In genomic region chr9:63151072-63151870, GRCm38 (mm10) we compare ENCODE assay signal across 8 mouse cellular contexts. TPM values are rescaled to one million over a fixed set of nuclear protein-coding genes. Genes with fewer than 3 reads are reported as not detected.
A peak's percentile ranks its signal among the peaks of the same experiment; 100 is the strongest.
DNase-seq lines count a peak whose midpoint lies in the region; ATAC-seq lines count a peak whose summit lies in the region.

No protein-coding gene starts in this region.

- no peak for ATAC-seq in forebrain, embryonic 12.5 days (ENCODE audit: low FRiP score)
- peak; percentile 91 for ATAC-seq in megakaryocyte progenitor cell, adult 5-6 weeks (replicated peaks; ENCODE audit: poor library complexity)

- H3K4me3 ChIP-seq in forebrain, embryonic 10.5 days, result no peak overlapping the region
- no peak overlapping the region for H3K4me3 ChIP-seq in forebrain, embryonic 12.5 days (replicated peaks)
- H3K4me3 ChIP-seq in heart, embryonic 10.5 days, result 0 out of 2 replicates have a peak overlapping the region, but pooled peaks have one; percentile 6

- H3K27me3 ChIP-seq in forebrain, embryonic 10.5 days (ENCODE audit: poor library complexity, severe bottlenecking), result peaks cover 100% of the 10 kb centered on the region
- H3K27me3 ChIP-seq in forebrain, embryonic 12.5 days, result peaks cover 98% of the 10 kb centered on the region
- peaks cover 99% of the 10 kb centered on the region for H3K27me3 ChIP-seq in heart, embryonic 10.5 days (ENCODE audit: insufficient read depth, poor library complexity, severe bottlenecking)

- peak; percentile 83 for DNase-seq in forebrain, embryonic 10.5 days (ENCODE audit: extremely low spot score, low spot score)
- peak; percentile 87 to 89 for DNase-seq in adrenal gland, postnatal 36 days
- peak; percentile 91 for DNase-seq in heart, embryonic 10.5 days (ENCODE audit: low spot score)
- DNase-seq in kidney, adult 8-10 months, result peak; percentile 42 to 68
- peak; percentile 42 to 47 for DNase-seq in thymus, postnatal 36 days
- no peak for DNase-seq in frontal cortex, postnatal 36 days (ENCODE audit: low spot score in 2 of 2)

- H3K4me1 ChIP-seq in forebrain, embryonic 10.5 days, result peaks cover 44% of the 10 kb centered on the region
- H3K4me1 ChIP-seq in forebrain, embryonic 12.5 days, result peaks cover 41% of the 10 kb centered on the region
- peaks cover 38% of the 10 kb centered on the region for H3K4me1 ChIP-seq in heart, embryonic 10.5 days

- no peak overlapping the region for H3K4me2 ChIP-seq in forebrain, embryonic 12.5 days

- H3K27ac ChIP-seq in forebrain, embryonic 10.5 days, result no peak overlapping the region
- H3K27ac ChIP-seq in forebrain, embryonic 12.5 days, result no peak overlapping the region
- no peak overlapping the region for H3K27ac ChIP-seq in heart, embryonic 10.5 days

- WGBS in forebrain, embryonic 10.5 days, result under 1% methylated on average over 20 of the region's 20 CpGs
- WGBS in forebrain, embryonic 12.5 days, result 1% methylated on average over 20 of the region's 20 CpGs
- WGBS in heart, embryonic 10.5 days, result 2% methylated on average over 20 of the region's 20 CpGs

- H3K9ac ChIP-seq in forebrain, embryonic 12.5 days, result no peak overlapping the region

- H3K9me3 ChIP-seq in forebrain, embryonic 10.5 days, result peaks cover 8% of the 10 kb centered on the region
- H3K9me3 ChIP-seq in forebrain, embryonic 12.5 days, result peaks cover 6% of the 10 kb centered on the region
- peaks cover 5% of the 10 kb centered on the region; the same call in 1 of the 2 replicates for H3K9me3 ChIP-seq in heart, embryonic 10.5 days

- H3K36me3 ChIP-seq in forebrain, embryonic 10.5 days (replicated peaks), result no peaks in the 10 kb centered on the region
- H3K36me3 ChIP-seq in forebrain, embryonic 12.5 days (replicated peaks), result no peaks in the 10 kb centered on the region
- no peaks in the 10 kb centered on the region for H3K36me3 ChIP-seq in heart, embryonic 10.5 days

RNA-seq across cellular contexts. Expression of gene Skor1, which starts 2.5 kb away (rescaled TPM):
- polyA plus RNA-seq in forebrain, embryonic 10.5 days (2016; fragmentation: Nextera tagmentation; extraction: Ambion mirVana), result 0.05 TPM in 1 of 2 replicates, not detected in the other
- polyA plus RNA-seq in forebrain, embryonic 12.5 days (2016; fragmentation: Nextera tagmentation; extraction: Ambion mirVana), result 0.61 and 0.88 TPM in 2 replicates
- total RNA-seq in adrenal gland, postnatal 36 days (2021), result under 1 TPM; 0.10 to 0.13 TPM
- polyA plus RNA-seq in heart, embryonic 10.5 days (2016; fragmentation: Nextera tagmentation; extraction: Ambion mirVana), result 0.06 TPM in 1 of 2 replicates, not detected in the other
- total RNA-seq in megakaryocyte progenitor cell, adult 5-6 weeks (2015), result 0.07 TPM in 1 of 2 replicates, not detected in the other
- total RNA-seq in megakaryocyte progenitor cell, adult 5-6 weeks (2017), result not detected in 2 replicates

Comparison
In these comparisons a context has a peak if more than half of its experiments do, and no peak if none do; other contexts are left out.
1. DNase-seq: peak in forebrain, embryonic 10.5 days (single experiment), adrenal gland, postnatal 36 days (2 of 2), heart, embryonic 10.5 days (single experiment), kidney, adult 8-10 months (2 of 2) and thymus, postnatal 36 days (2 of 2); none in frontal cortex, postnatal 36 days (0 of 2).